Mouse (Mus musculus): ENCODE data around the gene Cenpn.

Gene Cenpn

DNA sequence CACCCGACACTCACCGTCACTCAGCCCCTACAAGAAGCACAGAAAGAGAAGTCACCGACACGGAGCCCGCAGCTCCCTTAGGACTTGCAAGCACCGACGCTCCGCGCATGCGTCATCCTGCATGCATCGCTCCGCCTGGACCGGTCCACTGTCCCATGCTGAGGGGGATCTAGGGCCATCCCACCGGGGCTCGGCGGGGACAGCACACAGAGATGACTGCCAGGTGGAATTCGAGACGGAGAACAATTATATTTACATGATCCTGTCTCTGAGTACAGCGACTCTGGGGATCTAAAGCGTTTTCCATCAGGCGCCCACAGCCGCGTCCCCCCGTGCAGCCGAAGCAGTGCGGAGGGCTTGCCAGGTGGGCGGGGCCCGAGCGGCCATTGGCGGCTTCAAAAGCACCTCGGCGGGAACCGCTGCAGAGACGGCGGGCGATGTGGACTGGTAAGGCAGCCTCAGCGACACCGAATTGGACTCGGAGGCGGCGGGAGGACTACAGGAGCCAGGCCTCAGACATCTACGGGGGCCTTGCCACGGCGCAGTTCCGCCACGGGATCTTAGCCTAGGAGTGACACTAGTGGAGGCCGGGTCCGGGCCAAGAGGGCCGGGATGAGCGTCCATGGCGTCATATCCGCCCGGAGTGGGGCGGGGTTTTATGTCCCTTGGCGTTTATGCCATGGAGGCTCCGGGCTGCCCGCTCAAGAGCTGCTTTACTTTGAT, at the start of gene Cenpn, which contains the start of gene Cmc2:
TSS of gene Cenpn (plus strand) at position 394 of the 723 bp plus-strand sequence.
TSS of gene Cmc2 (minus strand) at position 119 of the 723 bp plus-strand sequence.
- DNase-seq = peak; percentile 93

DNA sequence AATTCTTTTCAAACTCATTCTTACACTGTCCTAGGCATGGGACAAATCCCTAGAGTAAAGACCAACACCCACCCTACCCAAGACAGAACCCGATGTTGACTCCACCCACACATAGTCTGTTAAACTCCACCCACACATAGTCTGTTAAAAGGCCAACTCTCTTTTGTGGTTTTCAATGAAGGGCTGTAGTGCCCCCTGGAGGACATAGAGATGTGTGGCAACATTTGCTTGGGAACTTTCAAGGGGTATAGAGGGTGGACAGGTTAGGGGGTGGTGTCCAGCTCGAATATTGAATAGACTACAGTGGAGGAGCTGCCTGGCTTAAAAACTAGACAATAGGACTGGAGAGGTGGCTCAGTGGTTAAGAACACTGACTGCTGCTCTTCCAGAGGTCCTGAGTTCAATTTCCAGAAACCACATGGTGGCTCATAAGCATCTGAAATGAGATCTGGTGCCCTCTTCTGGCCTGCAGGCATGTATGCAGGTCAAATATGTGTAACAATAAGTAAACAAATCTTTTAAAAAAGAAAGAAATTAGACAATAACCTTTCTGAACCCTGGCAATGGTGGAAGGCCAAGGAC, 48.7 kb upstream of the Cenpn start:
- peak; percentile 55 for DNase-seq

DNA sequence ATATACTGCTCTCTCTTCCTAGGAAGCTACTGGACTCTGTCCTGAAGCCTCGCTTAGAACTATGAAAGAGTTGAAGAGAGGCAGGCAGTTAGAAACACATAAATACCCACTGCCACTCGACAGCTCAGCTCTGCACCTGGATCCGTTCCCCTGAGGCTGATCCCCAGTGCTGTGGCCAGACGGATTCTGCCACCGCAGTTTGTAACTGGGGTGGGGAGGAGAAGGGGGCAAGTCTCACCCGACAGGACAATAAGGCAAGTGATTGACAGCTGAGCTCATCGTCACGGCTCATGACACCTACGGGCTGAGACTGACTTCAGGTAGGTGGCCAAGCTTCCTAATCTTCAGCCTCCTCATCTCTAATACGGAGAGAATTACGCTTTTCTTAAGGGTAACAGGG, 47.9 kb upstream of the Cenpn start:
- DNase-seq = no peak

DNA sequence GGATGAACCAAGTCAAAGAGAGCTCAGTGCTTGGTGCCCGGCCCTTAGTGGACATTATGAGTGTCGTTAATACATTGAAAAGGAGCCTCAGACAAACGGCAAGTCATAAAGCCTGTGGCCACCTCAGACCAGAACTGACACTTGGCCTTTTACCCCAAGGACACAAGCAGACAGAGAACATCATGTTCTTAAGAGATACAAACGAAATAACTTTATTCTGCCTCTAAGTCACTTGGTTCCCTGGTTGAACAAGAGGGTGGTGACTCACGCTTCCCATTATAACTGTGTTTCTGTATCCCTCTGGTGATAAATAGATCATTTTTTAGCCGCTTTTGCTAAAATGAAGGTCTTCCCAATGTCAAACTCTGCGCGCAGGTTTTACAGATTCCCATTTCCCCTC, 47.5 kb upstream of the Cenpn start:
- no peak for DNase-seq

DNA sequence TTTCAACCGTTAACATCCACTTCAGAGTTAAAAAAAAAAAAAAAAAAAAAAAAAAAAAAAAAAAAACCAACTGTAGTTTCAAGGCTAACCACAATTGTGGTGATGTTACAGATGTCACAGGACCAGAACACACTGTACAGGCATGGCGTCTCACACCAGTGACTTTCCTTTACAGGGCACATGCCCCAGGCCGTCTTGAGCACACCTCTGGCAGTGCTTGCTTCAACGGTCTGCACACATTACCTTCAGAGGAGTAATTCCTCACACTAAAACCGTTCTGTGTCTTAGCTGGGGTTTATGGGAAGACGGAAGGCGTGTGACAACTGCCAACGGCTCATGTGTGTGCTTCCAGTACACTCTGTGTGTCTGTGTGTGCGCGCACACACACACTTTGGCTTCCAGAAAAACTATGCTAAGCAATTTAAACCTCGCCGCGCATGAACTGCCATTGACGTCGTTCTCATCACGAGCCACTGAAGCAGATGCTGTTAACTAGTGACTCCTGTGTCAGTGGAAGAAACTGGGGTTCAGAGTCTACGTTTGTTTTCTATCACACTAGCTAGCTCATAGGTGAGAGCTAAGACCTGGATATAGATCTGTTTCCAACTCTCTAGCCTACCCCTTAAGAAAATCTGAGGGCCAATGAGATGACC, 45.6 kb upstream of the Cenpn start:
- DNase-seq = no peak

DNA sequence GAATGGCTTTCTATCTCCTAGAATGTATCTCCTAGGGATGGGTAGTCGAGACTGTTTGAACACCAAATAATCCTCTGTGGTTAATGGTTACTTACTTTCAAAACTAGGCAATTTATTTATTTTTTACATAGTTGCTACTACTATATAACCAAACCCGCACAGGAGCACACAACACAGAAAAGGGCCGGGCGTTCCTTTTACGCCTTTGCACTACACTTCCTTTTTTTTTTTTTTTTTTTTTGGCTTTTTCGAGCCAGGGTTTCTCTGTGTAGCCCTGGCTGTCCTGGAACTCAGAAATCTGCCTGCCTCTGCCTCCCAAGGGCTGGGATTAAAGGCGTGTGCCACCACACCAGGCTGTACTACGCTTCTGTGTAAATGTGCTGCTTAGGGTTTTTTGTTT, 40.1 kb upstream of the Cenpn start:
- no peak for DNase-seq

DNA sequence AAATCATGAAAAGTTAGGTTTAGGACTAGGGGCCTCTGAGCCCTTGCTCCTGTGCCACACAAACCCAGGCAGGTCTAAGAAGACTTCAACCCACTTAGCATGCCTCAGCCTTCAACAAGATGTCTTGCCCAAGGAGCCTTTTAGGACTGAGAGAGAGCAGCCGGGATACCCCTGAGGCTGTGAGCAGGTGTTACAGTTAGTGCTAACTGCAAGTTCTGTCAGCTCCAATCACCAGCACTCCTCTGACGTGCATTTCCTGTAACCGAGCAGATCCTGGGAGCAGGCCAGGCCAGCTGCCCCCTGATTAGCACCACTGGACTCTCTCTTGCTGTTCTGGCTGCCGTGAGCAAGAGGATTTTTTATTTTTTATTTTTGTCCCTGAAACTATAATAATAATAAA, 33.7 kb upstream of the Cenpn start:
- no peak for DNase-seq

DNA sequence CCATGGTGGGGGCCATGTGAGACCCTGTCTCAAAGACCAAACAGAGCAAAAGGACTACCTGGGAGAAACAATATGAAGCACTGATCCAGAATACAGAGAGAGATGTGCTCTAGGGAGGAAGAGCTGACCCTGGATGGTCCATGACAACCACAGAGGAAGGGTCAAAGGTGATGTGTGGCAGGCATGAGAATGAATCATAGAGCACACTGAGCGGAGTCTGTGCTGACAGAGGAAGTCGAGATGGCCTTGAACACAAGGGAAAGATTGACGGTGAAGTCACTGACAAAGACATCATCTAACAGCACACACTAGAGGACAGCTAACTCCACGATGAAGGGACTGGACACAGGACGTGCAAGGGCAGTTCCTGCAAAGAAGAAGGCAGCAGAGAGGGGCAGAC, 30.1 kb upstream of the Cenpn start:
- DNase-seq = no peak

DNA sequence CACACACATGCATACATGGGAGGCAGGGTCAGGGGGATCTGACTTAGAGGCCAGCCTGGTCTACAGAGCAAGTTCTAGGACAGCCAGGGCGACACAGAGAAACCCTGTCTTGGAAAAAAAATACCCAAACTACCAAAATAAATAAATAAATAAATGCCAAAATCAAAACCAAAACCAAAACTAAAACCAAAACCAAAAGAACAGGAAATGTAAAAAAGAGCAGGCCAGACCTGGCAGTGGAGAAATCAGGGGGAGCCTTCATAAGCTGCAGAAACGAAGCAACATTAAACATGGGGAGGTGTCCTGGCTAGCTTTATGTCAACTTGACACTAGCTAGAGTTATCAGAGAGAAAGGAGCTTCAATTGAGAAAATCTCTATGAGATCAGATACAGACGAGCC, 29.4 kb upstream of the Cenpn start:
- DNase-seq = no peak

DNA sequence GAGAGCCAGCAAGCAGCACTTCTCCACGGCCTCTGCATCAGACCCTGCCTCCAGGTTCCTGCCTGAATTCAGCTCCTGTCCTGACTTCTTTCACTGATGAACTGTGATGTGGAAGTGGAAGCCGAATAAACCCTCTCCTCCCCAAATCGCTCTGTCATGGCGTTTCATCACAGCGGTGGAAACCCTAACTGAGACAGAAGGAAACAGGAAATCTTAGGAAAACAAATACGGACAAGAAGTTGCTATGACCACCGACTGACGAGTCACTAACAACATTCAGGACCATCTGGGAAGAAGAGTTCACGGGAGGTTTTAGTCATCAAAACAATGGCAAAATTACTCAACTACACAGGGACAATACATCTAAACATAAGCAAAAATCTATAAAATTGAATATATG, 28.9 kb upstream of the Cenpn start:
- no peak for DNase-seq

DNA sequence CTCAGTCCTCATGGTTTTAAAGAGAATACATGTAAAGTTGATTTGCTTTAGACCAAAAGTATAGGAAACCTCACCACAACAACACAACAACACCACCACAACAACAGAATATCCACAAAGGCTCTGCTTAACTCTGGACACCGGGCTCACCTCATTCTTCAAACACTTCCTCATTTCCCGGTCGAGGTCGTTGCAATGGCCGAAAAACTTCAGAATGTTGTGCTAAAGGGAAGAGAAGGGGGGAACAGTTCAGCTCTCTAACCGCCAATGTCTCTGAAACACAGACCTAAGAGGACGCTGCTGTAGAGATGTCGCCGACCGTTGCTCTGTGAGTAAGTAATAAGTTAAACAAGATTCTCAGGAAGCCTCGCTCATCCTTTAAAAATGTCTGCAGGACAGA, 27.6 kb upstream of the Cenpn start:
- DNase-seq = no peak

DNA sequence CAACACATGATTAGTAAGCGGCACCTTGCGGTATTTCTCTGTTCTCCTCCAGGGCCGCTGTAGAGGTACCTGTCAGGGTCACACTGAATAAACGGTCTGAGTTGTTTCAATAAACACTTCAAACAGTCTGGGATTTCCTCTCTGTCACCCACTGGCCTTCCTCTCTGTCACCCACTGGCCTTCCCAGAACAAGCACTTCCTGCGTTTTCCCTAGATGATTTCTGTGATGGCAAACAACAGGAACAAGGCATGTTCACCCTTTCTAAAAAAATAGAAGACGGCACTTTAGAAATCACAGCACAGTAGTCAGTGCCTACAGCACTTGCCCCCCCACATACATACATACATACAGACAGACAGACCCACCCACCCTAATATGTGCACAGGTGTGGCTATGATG, 26.0 kb upstream of the Cenpn start:
- peak; percentile 30 for DNase-seq

DNA sequence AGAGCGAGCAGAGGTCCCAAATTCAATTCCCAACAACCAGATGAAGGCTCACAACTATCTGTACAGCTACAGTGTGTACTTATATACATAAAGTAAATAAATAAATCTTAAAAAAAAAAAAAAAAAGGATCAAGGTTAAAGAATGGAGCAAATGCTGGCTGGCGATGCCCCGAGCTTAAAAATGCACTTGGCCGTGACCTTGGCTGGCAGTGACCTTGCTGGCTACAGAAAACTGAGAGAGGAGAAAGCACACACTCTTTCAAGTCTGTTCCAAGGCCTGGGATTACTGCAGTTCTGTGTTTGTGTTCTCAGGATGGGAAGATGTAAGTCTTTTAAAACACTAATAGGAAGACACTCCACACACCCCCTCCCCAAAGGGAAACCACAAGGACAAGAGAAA, 16.8 kb upstream of the Cenpn start:
- DNase-seq = no peak

DNA sequence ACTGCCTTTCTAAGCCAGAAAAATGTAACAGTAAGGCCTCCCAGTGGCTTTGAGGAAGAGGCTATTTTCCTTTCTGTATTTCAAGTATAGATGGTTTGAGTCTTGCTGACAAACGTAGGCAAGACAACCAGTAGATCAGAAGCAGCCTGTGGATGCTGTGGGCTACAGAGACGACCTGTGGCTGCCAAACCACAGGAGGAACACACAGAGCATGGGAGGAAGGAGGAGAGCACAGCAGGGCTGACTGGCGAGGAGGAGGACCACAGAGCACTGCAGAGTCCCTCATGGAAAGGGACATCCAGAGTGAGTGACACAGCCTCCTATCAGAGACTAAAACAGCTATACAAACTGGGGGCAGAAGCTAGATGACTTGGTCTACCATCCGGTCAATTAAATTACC, 16.3 kb upstream of the Cenpn start:
- no peak for DNase-seq

DNA sequence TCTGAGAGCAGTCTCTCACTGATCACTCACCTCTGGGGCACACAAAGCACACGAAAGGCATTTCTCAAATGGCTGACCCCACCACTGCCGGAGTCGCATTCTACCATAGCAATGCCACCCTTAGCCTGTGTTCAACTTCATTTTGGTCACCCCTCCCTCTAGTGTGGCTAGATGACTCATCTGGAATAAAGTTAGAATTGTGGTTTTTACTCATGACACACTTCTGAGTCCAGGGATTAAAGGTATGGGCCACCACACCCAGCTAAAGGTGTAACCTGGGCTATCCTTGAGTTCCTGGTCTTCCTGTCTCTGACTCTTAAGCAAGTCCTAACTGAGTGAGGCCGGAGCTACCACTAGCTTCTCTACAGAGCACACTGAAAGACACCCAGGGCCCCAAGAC, 15.7 kb upstream of the Cenpn start:
- no peak for DNase-seq

DNA sequence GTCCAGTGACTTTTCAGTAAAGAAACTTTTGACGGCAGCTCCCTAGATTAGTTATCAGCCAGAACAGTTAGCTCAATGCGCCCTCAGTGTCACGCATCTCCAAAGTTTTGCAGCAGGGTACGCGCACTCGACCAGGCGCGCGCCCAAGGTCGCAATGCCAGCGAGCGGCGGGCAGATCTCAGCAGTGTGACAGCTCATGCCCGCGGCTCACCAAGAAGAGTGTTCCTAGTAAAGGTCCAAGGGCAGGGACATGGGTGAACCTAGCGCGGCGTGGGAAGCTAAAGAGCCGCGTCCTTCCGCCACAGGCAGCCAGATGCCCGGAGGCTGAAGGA, 559 bp upstream of the Cenpn start:
- no peak for DNase-seq

DNA sequence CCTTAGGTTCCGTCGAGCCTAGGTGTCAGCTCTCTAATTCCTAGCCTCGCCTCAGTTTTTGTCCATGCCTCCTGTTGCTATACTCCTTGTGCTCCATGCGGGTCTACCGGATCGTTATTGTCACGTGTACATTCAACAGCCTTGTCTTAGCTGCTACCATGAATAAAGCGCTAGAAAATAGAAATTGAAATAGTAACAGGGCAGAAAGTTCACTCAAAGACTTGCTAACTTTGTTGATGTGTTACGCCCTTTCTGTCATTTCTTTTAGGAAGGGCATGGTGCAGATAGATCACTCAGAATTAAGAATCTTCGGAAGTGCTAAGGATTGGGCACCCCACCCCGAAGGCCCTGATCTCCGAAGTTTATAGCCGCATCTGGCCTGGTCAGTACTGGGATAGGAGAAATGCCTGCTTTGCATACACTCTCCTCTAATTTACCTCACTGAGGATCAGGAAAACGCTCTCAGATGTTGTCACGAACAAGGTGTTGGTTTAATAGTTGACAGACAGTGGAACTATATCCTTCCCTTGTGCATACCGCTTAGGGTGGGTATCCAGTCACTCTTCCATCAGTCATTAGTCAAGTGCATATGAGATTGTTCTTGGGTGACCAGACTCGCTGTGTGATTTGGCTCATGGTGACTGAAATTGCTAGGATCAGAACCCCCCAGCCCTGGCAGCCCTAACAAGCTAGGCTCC, 679 bp downstream of the Cenpn start:
- DNase-seq = peak; percentile 11

DNA sequence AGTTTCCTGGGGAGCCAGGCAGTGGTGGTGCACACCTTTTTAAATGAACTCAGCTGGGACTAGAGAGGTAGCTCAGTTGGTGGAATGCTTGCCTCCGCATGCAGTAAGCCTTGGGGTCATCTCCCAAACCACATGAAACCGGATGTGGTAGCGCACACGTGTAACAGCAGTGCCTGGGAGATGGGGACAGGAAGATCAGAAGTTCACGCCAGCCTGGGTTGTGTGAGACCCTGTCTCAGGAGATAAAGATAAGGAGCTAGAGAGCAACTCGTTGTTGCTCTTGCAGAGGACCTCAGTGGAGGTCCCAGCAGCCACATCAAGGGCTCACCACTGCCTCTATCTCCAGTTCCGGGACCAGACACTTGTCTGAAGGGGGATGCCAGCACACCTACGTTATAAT, 2.0 kb downstream of the Cenpn start:
- no peak for DNase-seq

DNA sequence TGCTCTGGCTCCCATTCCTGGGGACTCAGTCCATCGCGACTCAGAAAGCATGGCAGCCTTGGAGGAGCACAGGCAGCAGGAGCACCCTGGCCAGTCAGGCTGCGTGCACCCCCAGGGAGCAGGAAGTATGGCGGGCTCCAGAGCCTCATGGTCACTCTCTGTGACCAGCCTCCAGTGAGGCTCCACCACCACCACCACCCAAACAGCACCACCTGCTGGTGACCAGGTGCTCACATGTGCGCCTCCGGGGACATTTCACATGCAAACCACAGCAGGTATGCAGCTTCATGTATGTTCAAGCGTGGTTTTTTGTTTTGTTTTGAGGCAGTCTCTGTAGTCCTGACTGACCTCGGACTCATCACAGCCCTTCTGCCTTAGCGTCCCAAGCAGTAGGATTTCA, 6.3 kb downstream of the Cenpn start:
- DNase-seq = peak; percentile 46

DNA sequence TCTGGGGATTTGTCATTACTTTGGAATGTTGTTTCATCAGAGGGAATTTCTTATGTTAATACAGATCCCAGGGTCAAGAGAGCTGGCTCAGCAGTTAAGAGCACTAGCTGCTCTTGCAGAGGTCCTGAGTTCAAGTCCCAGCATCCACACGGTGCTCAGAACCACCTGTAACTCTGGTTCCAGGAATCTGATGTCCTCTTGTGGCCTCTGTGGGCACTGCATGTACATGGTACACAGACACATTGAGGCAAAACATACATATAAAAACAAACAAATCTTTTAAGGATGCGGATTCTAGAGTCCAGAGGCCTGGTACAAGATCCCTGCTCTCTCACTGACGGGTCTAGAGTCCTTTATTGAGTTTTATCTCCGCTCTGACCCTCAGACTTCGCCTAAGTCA, 7.1 kb downstream of the Cenpn start:
- DNase-seq = no peak

DNA sequence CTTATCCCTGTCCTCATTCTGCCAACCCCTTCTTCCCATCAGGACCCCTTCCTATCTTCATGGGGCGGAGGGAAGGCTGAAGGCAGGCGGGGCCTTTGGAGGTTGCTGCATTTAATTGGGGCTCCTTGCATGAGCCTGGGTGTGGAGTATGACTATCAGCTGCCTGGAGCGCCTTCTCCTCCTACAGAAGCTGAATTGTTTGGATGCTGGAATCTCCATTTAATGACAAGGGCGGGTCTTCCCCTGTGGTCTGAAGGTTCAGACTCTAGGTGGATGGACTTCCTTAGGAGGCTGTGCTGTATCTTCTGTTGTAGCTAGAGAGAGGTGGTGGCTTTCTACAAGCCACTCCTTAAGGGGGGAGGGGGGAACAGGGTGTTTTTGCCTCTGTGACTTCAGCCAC, 13.4 kb downstream of the Cenpn start:
- no peak for DNase-seq

DNA sequence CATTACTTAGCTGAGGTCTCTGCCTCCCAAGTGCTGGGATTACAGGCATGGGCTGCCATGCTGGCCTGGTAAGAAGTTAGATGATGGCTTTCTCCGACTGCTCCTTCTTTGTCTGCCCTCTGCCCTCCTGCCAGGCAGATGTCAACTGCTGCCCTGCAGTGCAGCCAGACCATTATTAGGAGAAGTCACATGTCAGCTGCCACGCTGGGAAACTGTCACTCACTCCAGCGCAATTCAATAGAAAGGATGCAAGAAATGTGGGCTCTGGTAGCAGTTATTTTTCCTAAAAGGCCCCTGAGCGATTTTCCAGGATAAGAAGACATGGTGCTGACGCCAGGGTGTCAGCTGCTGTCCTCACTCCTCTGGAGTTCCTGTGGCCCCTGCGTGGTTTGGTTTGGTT, 14.0 kb downstream of the Cenpn start:
- no peak for DNase-seq

DNA sequence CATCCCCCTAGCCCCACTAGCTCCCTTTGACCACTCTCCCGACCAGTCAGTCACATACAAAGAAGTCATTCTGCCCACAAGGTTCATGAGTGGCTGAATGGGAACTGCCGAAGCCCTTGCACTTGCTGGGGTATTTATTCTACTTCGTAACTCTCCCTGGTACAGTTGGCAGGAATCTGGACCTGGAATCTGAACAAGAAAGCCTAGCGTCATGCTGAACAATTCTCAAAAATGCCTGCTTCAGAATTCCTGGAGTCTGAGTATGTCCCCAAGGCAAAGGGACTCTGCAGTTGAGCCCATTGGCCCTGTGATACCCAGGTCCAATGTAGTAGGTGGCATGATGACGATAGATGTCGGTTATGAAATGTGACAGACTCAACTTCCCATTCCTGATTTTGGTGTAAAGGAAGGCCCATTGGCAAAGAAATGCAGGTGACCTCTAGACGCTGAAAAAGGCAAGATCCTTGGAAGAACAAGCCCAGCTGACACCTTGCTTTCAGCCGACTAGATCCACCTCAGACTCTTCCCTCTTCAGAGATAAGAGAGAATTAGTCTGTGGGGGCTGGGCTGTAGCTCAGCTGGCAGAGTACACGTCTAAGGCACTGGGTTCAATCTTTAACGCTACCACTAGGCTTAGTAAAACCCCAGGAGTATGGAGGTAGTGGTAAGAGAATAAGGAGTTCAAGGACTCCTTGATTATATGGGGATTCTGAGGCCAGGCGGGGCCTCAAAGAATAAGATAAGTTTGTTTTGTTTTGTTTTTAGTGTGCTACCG, 20.9 kb downstream of the Cenpn start:
- no peak for DNase-seq
